Mouse (Mus musculus): ENCODE results near the gene Taf12. TPM values are rescaled to one million over a fixed set of nuclear protein-coding genes. Genes with fewer than 3 reads are reported as not detected.
"Not testable (repeated sequence)": the region's sequence is repeated elsewhere in the genome, so short reads cannot be mapped to it uniquely, and the experiment has no call there.

Taf12 gene
- polyA plus RNA-seq, 1 experiment from 2014 or later: 23.9 TPM

DNA sequence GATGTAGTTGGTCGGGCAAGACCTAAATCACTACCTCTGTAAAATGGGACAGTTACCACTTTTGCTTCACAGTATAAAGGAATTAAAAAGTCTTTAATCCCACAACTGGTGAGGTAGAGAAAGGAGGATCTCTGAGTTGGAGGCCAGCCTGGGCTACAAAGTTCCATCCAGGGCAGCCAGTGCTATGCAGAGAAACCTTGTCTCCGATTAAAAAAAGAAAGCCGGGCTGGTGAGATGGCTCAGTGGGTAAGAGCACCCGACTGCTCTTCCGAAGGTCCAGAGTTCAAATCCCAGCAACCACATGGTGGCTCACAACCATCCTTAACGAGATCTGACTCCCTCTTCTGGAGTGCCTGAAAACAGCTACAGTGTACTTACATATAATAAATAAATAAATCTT is 29.3 kb downstream of the Taf12 start:
- not testable (repeated sequence) for DNase-seq (ENCODE audit: low spot score); H3K9me3 ChIP-seq (ENCODE audit: control insufficient read depth, low read length); H3K4me1 ChIP-seq (replicated peaks; ENCODE audit: control insufficient read depth, insufficient read depth); H3K36me3 ChIP-seq (ENCODE audit: control insufficient read depth, insufficient read depth, low read length); ATAC-seq (ENCODE audit: low FRiP score, low TSS enrichment); H3K27ac ChIP-seq (replicated peaks); H3K27me3 ChIP-seq (ENCODE audit: control insufficient read depth, insufficient read depth, low read length)
- H3K4me3 ChIP-seq (ENCODE audit: low read depth, low read length): peak overlapping the region; percentile 49
- peak overlapping the region; percentile 64 for H3K4me2 ChIP-seq (replicated peaks; ENCODE audit: low read depth)
- whole genome bisulfite sequencing: 41% methylated on average over 6 of the region's 6 CpGs
- H3K9ac ChIP-seq (ENCODE audit: low read length): peak overlapping the region; percentile 57; the same call in 1 of the 2 replicates
- TF ChIP-seq CTCF (IDR thresholded peaks at IDR 0.05; ENCODE audit: low read depth): 0 out of 2 replicates have a peak, but pooled peaks have one; percentile 15

GRCm38 (mm10) chr4:132305276-132305675 is 31.1 kb downstream of the Taf12 start:
- no peak overlapping the region for H3K27ac ChIP-seq (replicated peaks)
- H3K4me1 ChIP-seq (replicated peaks; ENCODE audit: control insufficient read depth, insufficient read depth): peaks cover 3% of the 10 kb centered on the region; the same call in 1 of the 2 replicates
- no peak overlapping the region for H3K4me3 ChIP-seq (ENCODE audit: low read depth, low read length)
- DNase-seq (ENCODE audit: low spot score) (no peak), ATAC-seq (ENCODE audit: low FRiP score, low TSS enrichment) (no peak)
- peaks cover 2% of the 10 kb centered on the region; the same call in 1 of the 2 replicates for H3K36me3 ChIP-seq (ENCODE audit: control insufficient read depth, insufficient read depth, low read length)
- no peak overlapping the region for H3K9ac ChIP-seq (ENCODE audit: low read length)
- no peak overlapping the region for H3K4me2 ChIP-seq (replicated peaks; ENCODE audit: low read depth)
- no peak for TF ChIP-seq CTCF (IDR thresholded peaks at IDR 0.05; ENCODE audit: low read depth)
- TF ChIP-seq EP300 (optimal IDR thresholded peaks at IDR 0.05): no peak
- no peaks in the 10 kb centered on the region for H3K27me3 ChIP-seq (ENCODE audit: control insufficient read depth, insufficient read depth, low read length)
- 80% methylated on average over 8 of the region's 8 CpGs for WGBS
- H3K9me3 ChIP-seq (ENCODE audit: control insufficient read depth, low read length): no peaks in the 10 kb centered on the region

- H3K27ac ChIP-seq (replicated peaks): no peak overlapping the region
- no peak overlapping the region for H3K9ac ChIP-seq (ENCODE audit: low read length)
- no peaks in the 10 kb centered on the region for H3K27me3 ChIP-seq (ENCODE audit: control insufficient read depth, insufficient read depth, low read length)
- H3K36me3 ChIP-seq (ENCODE audit: control insufficient read depth, insufficient read depth, low read length): peaks cover 6% of the 10 kb centered on the region; the same call in 1 of the 2 replicates
- H3K9me3 ChIP-seq (ENCODE audit: control insufficient read depth, low read length): no peaks in the 10 kb centered on the region
- DNase-seq (ENCODE audit: low spot score) (no peak), ATAC-seq (ENCODE audit: low FRiP score, low TSS enrichment) (no peak)
- 75% methylated on average over 6 of the region's 6 CpGs for WGBS
- no peak overlapping the region for H3K4me3 ChIP-seq (ENCODE audit: low read depth, low read length)
- H3K4me2 ChIP-seq (replicated peaks; ENCODE audit: low read depth): no peak overlapping the region
- H3K4me1 ChIP-seq (replicated peaks; ENCODE audit: control insufficient read depth, insufficient read depth): peaks cover 3% of the 10 kb centered on the region; the same call in 1 of the 2 replicates
- TF ChIP-seq EP300 (optimal IDR thresholded peaks at IDR 0.05): no peak
- TF ChIP-seq CTCF (IDR thresholded peaks at IDR 0.05; ENCODE audit: low read depth): no peak
These were observed 31.8 kb downstream of the Taf12 start for GRCm38 (mm10) chr4:132306004-132306403.

DNA sequence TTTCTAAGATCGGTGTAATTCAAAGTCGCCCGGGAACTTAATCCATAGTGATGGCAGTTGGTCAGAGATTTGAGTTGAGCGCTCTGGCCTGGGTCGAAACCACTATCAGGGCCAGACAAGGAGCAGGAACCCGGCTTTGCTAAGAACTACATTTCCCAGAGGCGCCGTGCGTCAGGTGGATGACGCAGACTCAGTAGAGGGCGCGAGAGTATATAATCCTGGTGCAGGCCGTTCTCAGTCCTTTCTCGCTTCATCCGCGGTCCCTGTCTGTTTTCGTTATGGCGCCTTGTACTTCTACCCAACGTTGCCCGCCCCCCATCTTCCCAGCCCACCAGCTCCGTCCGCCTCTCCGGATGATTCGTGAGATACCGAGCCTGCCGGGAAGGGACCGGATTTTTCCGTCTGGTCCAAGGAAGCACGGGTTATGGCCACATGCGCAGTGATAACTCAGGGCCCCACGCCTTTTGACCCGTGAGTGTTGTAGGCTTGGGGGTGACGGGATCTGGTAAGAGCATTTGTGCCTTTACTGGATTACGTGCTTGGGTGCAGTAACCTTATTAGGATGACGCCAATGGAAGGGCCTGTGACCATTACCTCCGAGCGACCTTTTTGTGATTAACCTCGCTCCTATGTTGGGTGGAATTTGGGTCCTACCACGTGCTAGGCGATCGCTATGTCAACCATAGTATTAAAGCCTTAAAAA is 34.4 kb downstream of the Taf12 start:
- Histone ChIP-seq H3K9ac (ENCODE audit: low read length) (peak overlapping the region; percentile 92), H3K4me1 (replicated peaks; ENCODE audit: control insufficient read depth, insufficient read depth) (no peaks in the 10 kb centered on the region), H3K27me3 (ENCODE audit: control insufficient read depth, insufficient read depth, low read length) (no peaks in the 10 kb centered on the region), H3K4me3 (ENCODE audit: low read depth, low read length) (peak overlapping the region; percentile 78), H3K4me2 (replicated peaks; ENCODE audit: low read depth) (peak overlapping the region; percentile 77), H3K27ac (replicated peaks) (peak overlapping the region; percentile 93), H3K9me3 (ENCODE audit: control insufficient read depth, low read length) (no peaks in the 10 kb centered on the region), H3K36me3 (ENCODE audit: control insufficient read depth, insufficient read depth, low read length) (peaks cover 6% of the 10 kb centered on the region; the same call in 1 of the 2 replicates)
- WGBS: under 1% methylated on average over 41 of the region's 41 CpGs
- DNase-seq (ENCODE audit: low spot score) (peak; percentile 89), ATAC-seq (ENCODE audit: low FRiP score, low TSS enrichment) (peak; percentile 94)
- TF ChIP-seq EP300 (optimal IDR thresholded peaks at IDR 0.05) (no peak), CTCF (IDR thresholded peaks at IDR 0.05; ENCODE audit: low read depth) (no peak)

GRCm38 (mm10) chr4:132309140-132309848 is 35.1 kb downstream of the Taf12 start:
- Histone ChIP-seq H3K27ac (replicated peaks) (peak overlapping the region; percentile 93), H3K36me3 (ENCODE audit: control insufficient read depth, insufficient read depth, low read length) (peaks cover 6% of the 10 kb centered on the region), H3K9ac (ENCODE audit: low read length) (peak overlapping the region; percentile 92), H3K9me3 (ENCODE audit: control insufficient read depth, low read length) (no peaks in the 10 kb centered on the region), H3K4me1 (replicated peaks; ENCODE audit: control insufficient read depth, insufficient read depth) (no peaks in the 10 kb centered on the region), H3K4me2 (replicated peaks; ENCODE audit: low read depth) (peak overlapping the region; percentile 77), H3K27me3 (ENCODE audit: control insufficient read depth, insufficient read depth, low read length) (no peaks in the 10 kb centered on the region), H3K4me3 (ENCODE audit: low read depth, low read length) (peak overlapping the region; percentile 78)
- peak; percentile 31 for DNase-seq (ENCODE audit: low spot score)
- TF ChIP-seq CTCF (IDR thresholded peaks at IDR 0.05; ENCODE audit: low read depth) (no peak), EP300 (optimal IDR thresholded peaks at IDR 0.05) (no peak)
- ATAC-seq (ENCODE audit: low FRiP score, low TSS enrichment): no peak
- WGBS: under 1% methylated on average over 15 of the region's 15 CpGs
